Mouse (Mus musculus) stomach, postnatal 0 days (tissue): ENCODE measurements around the gene Scnm1.

ENCODE experiments used
- CTCF ChIP-seq: IDR thresholded peaks from 2 replicates; pipeline ENCODE4 v1.5.1; 2016; ENCODE audit warnings: antibody characterized with exemption, low read depth, mild to moderate bottlenecking, moderate library complexity
- EP300 ChIP-seq: optimal IDR thresholded peaks from 2 replicates; pipeline ENCODE3; 2016; ENCODE audit warnings: antibody characterized with exemption

- no peak for TF ChIP-seq CTCF
- no peak for TF ChIP-seq EP300
Measured at GRCm38 (mm10) chr3:95100854-95101253, 33.0 kb downstream of the Scnm1 start.
